Mouse (Mus musculus): ENCODE data around the gene Gnaz.
"Not testable (repeated sequence)": the region's sequence is repeated elsewhere in the genome, so short reads cannot be mapped to it uniquely, and the experiment has no call there.

Gnaz gene

GRCm38 (mm10) chr10:75030234-75030633, 63.3 kb downstream of the Gnaz start:
- DNase-seq (ENCODE audit: low spot score in 2 of 2), result no peak

GRCm38 (mm10) chr10:75031345-75032114, 64.6 kb downstream of the Gnaz start:
- DNase-seq (ENCODE audit: low spot score in 2 of 2), result no peak

GRCm38 (mm10) chr10:75032395-75032794, 65.4 kb downstream of the Gnaz start, which contains the start of gene Rsph14:
Gene Rsph14 (minus strand): TSS chr10:75032586.
- peak; percentile 67 to 78 for DNase-seq (ENCODE audit: low spot score in 2 of 2)

GRCm38 (mm10) chr10:75036883-75037379, 70.0 kb downstream of the Gnaz start, which contains the start of gene Rab36:
Gene Rab36 (plus strand): TSS chr10:75037058.
- DNase-seq (ENCODE audit: low spot score in 2 of 2), result peak; percentile 92 to 96

- DNase-seq (ENCODE audit: low spot score in 2 of 2), result not testable (repeated sequence)
Measured at GRCm38 (mm10) chr10:75042060-75042459, 75.1 kb downstream of the Gnaz start.

GRCm38 (mm10) chr10:75044459-75044858, 77.5 kb downstream of the Gnaz start:
- no peak for DNase-seq (ENCODE audit: low spot score in 2 of 2)

- DNase-seq (ENCODE audit: low spot score in 2 of 2), result no peak
Measured at GRCm38 (mm10) chr10:75045831-75046230, 78.9 kb downstream of the Gnaz start.

GRCm38 (mm10) chr10:75048711-75049110, 81.7 kb downstream of the Gnaz start:
- no peak for DNase-seq (ENCODE audit: low spot score in 2 of 2)

- DNase-seq (ENCODE audit: low spot score in 2 of 2), result no peak
Measured at GRCm38 (mm10) chr10:75051364-75052074, 84.5 kb downstream of the Gnaz start.

- no peak for DNase-seq (ENCODE audit: low spot score in 2 of 2)
Measured at GRCm38 (mm10) chr10:75052902-75053301, 85.9 kb downstream of the Gnaz start.

- DNase-seq (ENCODE audit: low spot score in 2 of 2), result no peak
Measured at GRCm38 (mm10) chr10:75053655-75054054, 86.7 kb downstream of the Gnaz start.

GRCm38 (mm10) chr10:75054125-75054524, 87.1 kb downstream of the Gnaz start:
- DNase-seq (ENCODE audit: low spot score in 2 of 2), result no peak

GRCm38 (mm10) chr10:75055672-75056071, 88.7 kb downstream of the Gnaz start:
- no peak for DNase-seq (ENCODE audit: low spot score in 2 of 2)

- no peak for DNase-seq (ENCODE audit: low spot score in 2 of 2)
Measured at GRCm38 (mm10) chr10:75056255-75056654, 89.3 kb downstream of the Gnaz start.

- no peak for DNase-seq (ENCODE audit: low spot score in 2 of 2)
Measured at GRCm38 (mm10) chr10:75058336-75058735, 91.4 kb downstream of the Gnaz start.

- DNase-seq (ENCODE audit: low spot score in 2 of 2), result no peak
Measured at GRCm38 (mm10) chr10:75058761-75059395, 91.9 kb downstream of the Gnaz start.

GRCm38 (mm10) chr10:75059396-75059795, 92.4 kb downstream of the Gnaz start:
- DNase-seq (ENCODE audit: low spot score in 2 of 2), result peak in 1 of 2 experiments; percentile 70

- DNase-seq (ENCODE audit: low spot score in 2 of 2), result peak in 1 of 2 experiments; percentile 71
Measured at GRCm38 (mm10) chr10:75060217-75060842, 93.4 kb downstream of the Gnaz start, which contains the start of gene Bcr. Gene Bcr (plus strand): TSS chr10:75060592.

GRCm38 (mm10) chr10:75060843-75061235, 93.9 kb downstream of the Gnaz start:
- DNase-seq (ENCODE audit: low spot score in 2 of 2), result peak in 1 of 2 experiments; percentile 28

- no peak for DNase-seq (ENCODE audit: low spot score in 2 of 2)
Measured at GRCm38 (mm10) chr10:75061341-75062188, 94.6 kb downstream of the Gnaz start.

- DNase-seq (ENCODE audit: low spot score in 2 of 2), result no peak
Measured at GRCm38 (mm10) chr10:75062189-75062561, 95.2 kb downstream of the Gnaz start.

All from frontal cortex, postnatal 14 days (tissue).